Mouse (Mus musculus) ZHBTc4 (cell line): ENCODE measurements around the gene Npm1.

ENCODE experiments used
- DNase-seq: peaks from one replicate; pipeline ENCODE4 v3.0.0-alpha.2; 2011; ENCODE audit warnings: low read depth, low spot score

The Npm1 gene

GRCm38 (mm10) chr11:33180701-33181116, 17.7 kb upstream of the Npm1 start:
- DNase-seq: peak; percentile 76

DNA sequence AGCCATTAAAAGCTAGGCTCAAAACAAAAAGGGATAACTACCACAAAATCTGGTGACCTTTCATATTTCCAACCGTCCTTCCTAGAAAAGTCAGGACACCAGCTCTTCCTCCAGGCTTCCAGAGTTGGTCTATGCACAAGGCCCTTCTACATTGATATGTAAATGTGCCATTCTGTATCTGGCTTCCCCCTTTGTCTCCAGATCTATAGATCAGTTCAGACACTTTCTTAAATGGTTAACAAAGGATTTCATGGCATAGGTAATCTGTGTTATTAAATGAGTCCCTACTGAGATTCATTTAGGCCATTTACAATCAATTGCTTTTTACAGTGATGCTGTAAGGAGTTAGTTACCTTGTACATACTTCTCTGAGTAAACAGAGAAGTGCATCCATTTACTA, 16.8 kb upstream of the Npm1 start:
- DNase-seq: peak; percentile 63

DNA sequence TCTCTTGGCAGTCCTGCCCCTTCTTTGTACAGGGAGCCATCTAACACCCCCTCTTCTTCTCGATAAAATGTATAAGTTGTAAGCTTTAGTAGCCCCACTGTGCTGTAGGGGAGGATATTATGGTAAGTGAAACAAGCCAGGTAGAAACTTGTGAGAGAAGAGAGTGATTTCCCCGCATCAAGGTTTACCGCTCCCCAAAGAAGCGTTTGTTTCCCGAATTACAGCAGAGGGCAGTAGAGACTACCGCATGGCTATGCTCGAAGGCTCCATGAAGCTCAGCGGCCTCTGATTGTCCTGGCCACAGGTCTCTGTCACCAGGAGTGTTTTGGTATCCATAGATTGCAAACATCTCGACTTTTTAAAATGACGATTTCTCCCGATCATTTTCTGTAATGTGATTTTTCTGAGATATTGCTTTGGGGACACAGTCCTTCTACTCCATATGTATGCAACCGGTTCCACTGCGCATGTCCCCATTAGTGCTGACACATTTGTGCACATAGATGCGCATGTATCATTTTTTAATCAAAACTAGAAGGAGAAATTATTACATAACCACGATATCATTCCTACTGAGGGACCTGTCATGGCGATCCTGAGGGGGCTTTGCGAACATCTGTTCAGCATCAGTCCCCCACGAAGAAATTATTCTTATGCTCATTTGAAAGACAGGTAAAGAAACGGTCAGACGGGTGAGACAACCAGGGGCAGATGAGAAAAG, 13.7 kb upstream of the Npm1 start:
- DNase-seq: peak; percentile 73

GRCm38 (mm10) chr11:33175768-33176167, 12.8 kb upstream of the Npm1 start:
- DNase-seq: no peak

DNA sequence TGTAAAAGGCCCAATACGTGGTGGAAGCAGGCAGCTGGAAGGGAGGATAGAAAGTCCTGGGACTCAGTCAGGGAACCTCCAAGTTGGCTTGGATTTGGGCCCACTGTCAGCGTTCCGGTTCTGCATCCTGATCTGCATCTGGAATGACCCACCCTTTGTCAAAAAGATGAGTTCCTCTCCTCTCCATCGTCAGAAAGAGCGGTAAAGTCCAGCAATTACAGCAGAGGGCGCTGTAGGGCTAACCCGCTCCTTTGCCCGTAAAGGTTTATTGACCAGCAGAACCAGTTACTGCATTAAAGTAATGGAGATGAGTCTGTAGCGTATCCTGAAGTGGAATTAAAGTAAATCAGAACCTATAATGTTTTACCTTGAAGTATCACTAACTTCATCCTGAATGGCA, 7.5 kb upstream of the Npm1 start:
- peak; percentile 82 for DNase-seq

GRCm38 (mm10) chr11:33162211-33162997, 602 bp downstream of the Npm1 start:
- DNase-seq: peak; percentile 93

DNA sequence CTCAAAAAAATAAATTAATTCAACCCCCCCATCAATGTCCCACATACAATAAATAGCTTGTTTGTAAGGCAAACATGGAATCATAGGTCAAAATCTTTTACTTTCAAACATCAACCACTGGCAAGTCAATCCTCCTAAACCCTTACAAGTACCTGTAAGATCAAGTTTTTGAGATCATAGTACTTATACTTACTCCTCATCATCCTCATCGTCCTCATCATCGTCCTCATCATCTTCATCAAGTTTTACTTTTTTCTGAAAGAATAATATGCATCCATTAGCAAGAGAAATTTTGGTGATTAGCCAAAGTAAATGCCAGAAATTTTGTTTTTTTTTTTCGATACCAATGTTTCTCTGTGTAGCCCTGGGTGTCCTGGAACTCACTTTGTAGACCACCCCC, 3.3 kb downstream of the Npm1 start:
- DNase-seq: no peak

- peak; percentile 16 for DNase-seq
Observed at GRCm38 (mm10) chr11:33157453-33158196, 5.4 kb downstream of the Npm1 start.

DNA sequence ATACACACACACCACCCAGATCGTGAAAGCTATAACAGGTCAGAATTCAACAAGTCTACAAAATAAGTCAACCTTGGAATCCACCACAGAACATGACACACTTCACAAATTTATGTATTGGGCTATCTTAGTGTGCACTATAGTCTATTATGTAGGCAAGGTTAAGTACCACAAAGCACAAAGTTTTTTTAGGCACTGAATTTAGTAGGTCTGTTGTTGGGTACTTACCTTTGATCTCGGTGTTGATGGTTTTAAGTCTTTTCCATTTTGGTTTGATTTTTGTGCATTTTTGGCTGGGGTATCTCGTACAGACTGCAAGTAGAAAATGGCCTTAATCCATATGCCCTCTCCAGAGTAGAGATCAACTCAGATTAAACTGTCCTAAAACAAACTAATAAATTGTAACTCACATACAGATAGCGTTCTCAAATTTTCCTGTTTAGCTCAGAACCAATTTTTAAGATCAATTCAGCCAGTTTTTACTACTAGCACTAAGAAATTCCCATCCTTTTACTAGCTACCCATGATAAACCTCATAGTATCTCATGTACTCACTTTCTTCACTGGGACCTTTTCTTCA, 6.5 kb downstream of the Npm1 start:
- DNase-seq: peak; percentile 12

GRCm38 (mm10) chr11:33154459-33154858, 8.5 kb downstream of the Npm1 start:
- DNase-seq: no peak

DNA sequence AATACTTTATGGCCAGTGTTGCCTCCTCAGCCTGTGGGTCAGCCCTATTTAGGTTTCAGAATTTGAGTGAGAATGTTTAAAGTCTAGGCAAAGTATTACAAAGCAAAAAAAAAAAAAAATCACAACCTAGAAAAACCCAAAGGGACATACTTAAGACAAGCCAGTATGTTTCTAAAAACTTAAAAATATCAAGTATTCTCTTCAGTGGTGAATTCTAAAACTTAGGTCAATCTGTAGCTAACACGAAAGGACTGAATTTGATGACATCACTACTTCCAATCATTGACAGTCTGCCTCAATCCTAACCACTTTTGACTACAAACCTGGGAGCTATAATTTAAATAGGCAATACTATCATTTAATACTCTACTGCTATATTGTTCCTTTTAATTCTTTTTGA, 10.0 kb downstream of the Npm1 start:
- no peak for DNase-seq

- no peak for DNase-seq
Observed at GRCm38 (mm10) chr11:33151780-33152145, 11.2 kb downstream of the Npm1 start.

GRCm38 (mm10) chr11:33151128-33151779, 11.8 kb downstream of the Npm1 start:
- peak; percentile 52 for DNase-seq

GRCm38 (mm10) chr11:33150364-33150763, 12.6 kb downstream of the Npm1 start:
- no peak for DNase-seq

DNA sequence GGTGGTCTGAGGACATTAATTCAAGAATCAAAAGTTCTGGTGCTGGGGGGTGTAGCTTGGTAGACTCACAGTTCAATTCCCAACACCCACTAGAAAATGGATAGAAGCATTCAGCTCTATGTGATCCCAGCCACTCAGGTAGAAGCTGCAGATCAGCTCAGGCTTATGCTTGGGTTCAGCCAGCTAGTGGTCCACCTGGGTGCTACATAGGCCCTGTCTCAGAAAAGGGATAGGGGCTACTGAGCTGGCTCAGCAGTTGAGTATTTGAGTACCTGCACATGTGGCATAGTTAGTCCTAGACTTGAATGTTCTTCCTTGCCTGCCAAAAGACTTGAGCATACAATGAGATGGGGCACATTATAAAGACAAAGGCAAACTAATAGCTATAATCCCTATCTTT, 13.6 kb downstream of the Npm1 start:
- peak; percentile 65 for DNase-seq

DNA sequence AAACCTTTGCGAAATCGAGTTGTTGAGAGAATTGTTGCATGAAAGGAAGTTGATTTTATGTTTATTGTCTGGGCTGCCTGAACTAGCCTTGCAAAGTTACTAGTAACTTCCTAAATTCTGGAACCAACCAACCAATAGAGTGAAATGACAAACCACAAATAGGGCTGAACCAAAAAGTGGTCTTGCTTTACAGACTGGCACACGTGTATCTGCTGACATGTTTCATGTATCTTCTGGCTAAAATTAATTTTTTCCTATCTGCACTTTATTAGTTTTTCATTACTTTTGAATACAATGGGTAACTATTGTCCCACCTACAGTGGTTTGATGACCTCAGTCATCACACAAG, 13.9 kb downstream of the Npm1 start:
- no peak for DNase-seq

- DNase-seq: peak; percentile 95
Observed at GRCm38 (mm10) chr11:33148338-33149087, 14.5 kb downstream of the Npm1 start.

DNA sequence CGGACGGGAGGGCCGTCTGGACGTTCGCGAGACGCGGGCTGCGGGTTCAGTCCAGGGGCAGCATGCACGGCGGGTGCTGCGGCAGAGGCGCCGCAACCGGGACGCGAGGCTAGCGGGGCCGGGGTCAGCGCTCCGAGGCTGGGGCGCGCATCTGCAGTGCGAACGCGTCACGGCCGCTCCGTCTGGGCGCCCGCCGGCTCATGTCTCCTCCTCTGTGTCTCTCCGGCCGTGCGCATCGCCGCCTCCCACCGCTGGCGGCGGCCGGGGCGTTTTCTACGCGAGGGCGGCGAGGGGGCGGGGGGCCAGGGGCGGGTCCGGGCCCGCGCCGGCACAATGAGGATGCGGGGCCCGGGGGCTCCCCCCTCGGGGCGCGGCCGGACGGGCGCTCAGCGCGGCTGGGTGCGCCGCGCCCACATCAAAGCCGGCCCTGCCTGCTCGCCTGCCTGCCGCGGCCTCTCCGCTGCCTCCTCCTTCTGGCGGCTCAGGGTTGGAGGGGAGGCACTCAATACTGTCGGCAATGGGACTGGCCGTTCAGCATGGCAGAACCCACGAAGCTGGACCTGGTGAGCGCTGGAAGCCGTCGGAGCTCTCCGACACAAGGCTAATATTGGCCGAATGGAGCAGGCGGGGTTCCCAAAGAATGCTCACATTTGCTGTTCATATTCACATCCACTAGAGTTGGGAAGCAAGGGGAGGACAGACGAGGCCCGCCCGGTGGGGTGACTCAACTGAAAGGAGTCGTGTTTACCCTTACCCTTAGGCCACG, 15.3 kb downstream of the Npm1 start:
- DNase-seq: peak; percentile 85

GRCm38 (mm10) chr11:33147171-33147571, 15.8 kb downstream of the Npm1 start, which contains the start of gene Fgf18:
Fgf18 (minus strand) TSS chr11:33147400.
- DNase-seq: peak; percentile 62

GRCm38 (mm10) chr11:33146651-33147131, 16.3 kb downstream of the Npm1 start:
- DNase-seq: peak; percentile 60
